Mouse (Mus musculus): ENCODE measurements at regions not wholly inside any gene's neighbourhood (a gene's known extent, or its start where the extent isn't known, plus 50 kb on each side); places are given as distances from the start of the nearest gene placed in this dataset.

DNA sequence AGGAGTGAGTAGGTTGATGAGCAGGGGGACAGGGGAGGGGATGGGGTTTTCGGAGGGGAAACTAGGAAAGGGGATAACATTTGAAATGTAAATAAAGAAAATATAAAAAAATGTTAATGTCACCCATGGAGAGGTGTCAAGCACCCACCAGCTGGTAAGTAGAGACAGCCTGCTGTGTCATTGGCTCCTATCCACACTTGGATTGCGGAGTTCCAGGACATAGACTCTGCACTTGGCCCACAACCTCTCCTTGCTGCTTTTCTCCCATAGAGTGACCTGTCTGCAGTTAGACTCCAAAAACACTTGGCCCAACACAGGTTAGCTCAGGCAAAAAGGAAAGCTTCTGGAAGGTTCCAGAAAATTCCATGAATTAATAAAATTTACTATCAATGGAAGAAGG is 514.4 kb downstream of the 1700129C05Rik start:
- Histone ChIP-seq H3K36me3 (ENCODE audit: control insufficient read depth, insufficient read depth, low read length) (no peaks in the 10 kb centered on the region), H3K4me2 (ENCODE audit: low read length) (no peak overlapping the region), H3K27ac (ENCODE audit: low read length) (no peak overlapping the region), H3K9ac (ENCODE audit: low read depth, low read length) (no peak overlapping the region), H3K27me3 (ENCODE audit: control insufficient read depth, insufficient read depth, low read depth, low read length) (no peaks in the 10 kb centered on the region), H3K4me1 (ENCODE audit: control insufficient read depth, insufficient read depth, low read length) (peaks cover 2% of the 10 kb centered on the region; the same call in 1 of the 2 replicates), H3K4me3 (ENCODE audit: low read depth, low read length) (no peak overlapping the region), H3K9me3 (replicated peaks; ENCODE audit: control insufficient read depth, low read length, poor library complexity, severe bottlenecking) (no peaks in the 10 kb centered on the region)
- ATAC-seq = no peak
- WGBS = 91% methylated on average over 2 of the region's 2 CpGs

DNA sequence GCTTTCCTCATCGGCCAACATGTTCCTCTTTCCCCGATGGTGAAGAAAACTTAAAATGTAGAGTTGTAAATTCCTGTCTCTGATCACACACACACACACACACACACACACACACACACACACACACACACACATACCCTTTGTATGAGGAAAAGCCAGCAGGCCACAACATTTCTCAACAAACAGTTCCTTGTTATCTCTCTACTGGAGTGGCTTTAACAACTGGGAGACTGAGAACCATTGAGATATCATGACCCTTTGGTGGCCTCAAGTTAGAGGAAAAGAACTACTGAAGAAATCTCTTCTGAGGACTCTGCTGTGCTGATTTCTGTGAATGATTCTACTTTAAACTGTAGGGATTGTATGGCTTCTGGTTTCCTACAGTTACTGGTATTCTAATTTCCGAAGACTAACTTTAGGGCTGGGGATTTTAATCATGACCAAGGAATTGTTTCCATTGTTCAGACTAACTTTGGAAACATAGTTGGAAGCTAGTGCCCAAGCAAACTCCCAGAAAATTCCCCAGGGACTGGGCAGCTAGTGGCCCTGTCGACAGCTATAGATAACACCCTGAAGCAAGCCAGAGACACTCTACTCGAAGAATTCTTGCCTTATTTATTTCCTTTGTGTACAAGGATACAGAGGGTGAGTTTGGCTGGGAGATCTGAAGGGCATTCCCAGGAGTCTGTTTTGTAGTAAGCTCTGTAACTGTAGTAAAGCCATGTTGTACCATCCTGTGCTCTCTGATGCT is 516.0 kb downstream of the 1700129C05Rik start:
- Histone ChIP-seq H3K4me1 (ENCODE audit: control insufficient read depth, insufficient read depth, low read length) (peaks cover 2% of the 10 kb centered on the region; the same call in 1 of the 2 replicates), H3K36me3 (ENCODE audit: control insufficient read depth, insufficient read depth, low read length) (no peaks in the 10 kb centered on the region), H3K4me3 (ENCODE audit: low read depth, low read length) (no peak overlapping the region), H3K27me3 (ENCODE audit: control insufficient read depth, insufficient read depth, low read depth, low read length) (no peaks in the 10 kb centered on the region), H3K27ac (ENCODE audit: low read length) (no peak overlapping the region), H3K9me3 (replicated peaks; ENCODE audit: control insufficient read depth, low read length, poor library complexity, severe bottlenecking) (no peaks in the 10 kb centered on the region), H3K4me2 (ENCODE audit: low read length) (no peak overlapping the region), H3K9ac (ENCODE audit: low read depth, low read length) (no peak overlapping the region)
- WGBS = 86% methylated on average over 5 of the region's 5 CpGs
- no peak for ATAC-seq

DNA sequence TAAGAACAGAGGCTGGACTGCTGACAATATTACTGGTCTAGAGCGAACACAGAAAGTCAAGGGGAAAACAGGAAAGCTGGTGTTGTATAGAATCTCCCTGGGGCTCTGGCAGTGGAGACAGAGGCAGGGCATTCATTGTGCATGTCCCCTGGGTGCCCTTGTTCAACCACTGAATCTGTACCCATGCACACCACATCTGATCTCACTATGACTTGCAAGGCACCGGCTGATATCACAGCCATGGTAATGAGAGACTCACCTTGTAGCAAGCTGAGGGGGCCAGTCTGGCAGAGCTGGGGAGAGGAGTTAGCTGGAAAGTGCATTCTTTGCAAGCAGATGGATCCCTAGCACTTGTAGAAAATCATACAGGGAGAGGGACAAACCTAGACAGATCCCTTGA is 522.5 kb downstream of the 1700129C05Rik start:
- H3K9ac ChIP-seq (ENCODE audit: low read depth, low read length) = no peak overlapping the region
- H3K36me3 ChIP-seq (ENCODE audit: control insufficient read depth, insufficient read depth, low read length) = no peaks in the 10 kb centered on the region
- H3K4me1 ChIP-seq (ENCODE audit: control insufficient read depth, insufficient read depth, low read length) = no peaks in the 10 kb centered on the region
- no peaks in the 10 kb centered on the region for H3K27me3 ChIP-seq (ENCODE audit: control insufficient read depth, insufficient read depth, low read depth, low read length)
- H3K4me2 ChIP-seq (ENCODE audit: low read length) = no peak overlapping the region
- no peaks in the 10 kb centered on the region for H3K9me3 ChIP-seq (replicated peaks; ENCODE audit: control insufficient read depth, low read length, poor library complexity, severe bottlenecking)
- WGBS = 92% methylated on average over 2 of the region's 2 CpGs
- no peak overlapping the region for H3K27ac ChIP-seq (ENCODE audit: low read length)
- no peak overlapping the region for H3K4me3 ChIP-seq (ENCODE audit: low read depth, low read length)
- no peak for ATAC-seq

DNA sequence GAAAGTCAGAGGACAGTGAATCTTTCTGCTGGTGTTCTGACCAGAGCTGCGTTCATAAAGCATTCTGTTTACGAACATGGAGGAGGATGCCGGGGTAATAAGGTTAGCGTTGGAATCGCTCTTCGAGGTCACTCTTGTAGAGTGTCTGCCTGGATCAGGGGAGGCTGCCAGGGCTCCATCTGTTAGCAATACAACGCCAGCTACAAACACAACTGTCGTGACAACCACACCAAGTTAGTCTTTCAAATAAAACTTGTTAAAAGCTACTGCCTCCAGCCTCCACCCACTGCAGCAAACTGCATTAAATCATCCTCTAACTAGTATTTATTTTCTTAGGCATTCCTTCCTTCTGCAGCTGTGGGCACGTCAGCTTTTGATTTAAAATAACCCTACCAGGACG is 525.0 kb downstream of the 1700129C05Rik start:
- H3K4me1 ChIP-seq (ENCODE audit: control insufficient read depth, insufficient read depth, low read length) = no peaks in the 10 kb centered on the region
- H3K9ac ChIP-seq (ENCODE audit: low read depth, low read length) = no peak overlapping the region
- WGBS = 89% methylated on average over 10 of the region's 10 CpGs
- no peak overlapping the region for H3K4me3 ChIP-seq (ENCODE audit: low read depth, low read length)
- H3K27me3 ChIP-seq (ENCODE audit: control insufficient read depth, insufficient read depth, low read depth, low read length) = no peaks in the 10 kb centered on the region
- no peak overlapping the region for H3K27ac ChIP-seq (ENCODE audit: low read length)
- no peaks in the 10 kb centered on the region for H3K9me3 ChIP-seq (replicated peaks; ENCODE audit: control insufficient read depth, low read length, poor library complexity, severe bottlenecking)
- H3K36me3 ChIP-seq (ENCODE audit: control insufficient read depth, insufficient read depth, low read length) = no peaks in the 10 kb centered on the region
- H3K4me2 ChIP-seq (ENCODE audit: low read length) = no peak overlapping the region
- ATAC-seq = no peak

DNA sequence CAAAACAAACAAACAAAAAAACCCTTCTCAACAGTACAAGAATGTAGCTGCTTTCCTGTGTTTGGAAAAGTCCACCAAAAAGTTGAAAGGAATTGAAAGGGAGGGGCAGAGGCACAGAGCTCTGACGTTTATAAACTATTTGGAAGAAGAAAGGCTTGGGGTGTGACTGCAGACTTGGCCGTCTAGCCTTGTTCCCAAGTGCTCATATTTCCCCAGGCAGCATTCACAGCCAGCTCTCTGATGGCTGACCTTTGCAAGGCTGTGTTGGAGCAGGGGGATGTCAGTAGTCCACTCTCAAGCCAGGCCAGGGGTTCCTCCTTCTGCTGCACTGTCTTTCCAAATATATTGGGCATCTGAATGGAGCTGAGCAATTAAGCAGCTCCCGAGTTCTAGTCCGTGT is 534.5 kb downstream of the 1700129C05Rik start:
- H3K4me3 ChIP-seq (ENCODE audit: low read depth, low read length) = no peak overlapping the region
- no peak for ATAC-seq
- no peaks in the 10 kb centered on the region for H3K4me1 ChIP-seq (ENCODE audit: control insufficient read depth, insufficient read depth, low read length)
- H3K27me3 ChIP-seq (ENCODE audit: control insufficient read depth, insufficient read depth, low read depth, low read length) = no peaks in the 10 kb centered on the region
- H3K36me3 ChIP-seq (ENCODE audit: control insufficient read depth, insufficient read depth, low read length) = no peaks in the 10 kb centered on the region
- no peak overlapping the region for H3K9ac ChIP-seq (ENCODE audit: low read depth, low read length)
- H3K9me3 ChIP-seq (replicated peaks; ENCODE audit: control insufficient read depth, low read length, poor library complexity, severe bottlenecking) = no peaks in the 10 kb centered on the region
- H3K27ac ChIP-seq (ENCODE audit: low read length) = no peak overlapping the region
- H3K4me2 ChIP-seq (ENCODE audit: low read length) = no peak overlapping the region
- WGBS = 71% methylated on average over 4 of the region's 4 CpGs

DNA sequence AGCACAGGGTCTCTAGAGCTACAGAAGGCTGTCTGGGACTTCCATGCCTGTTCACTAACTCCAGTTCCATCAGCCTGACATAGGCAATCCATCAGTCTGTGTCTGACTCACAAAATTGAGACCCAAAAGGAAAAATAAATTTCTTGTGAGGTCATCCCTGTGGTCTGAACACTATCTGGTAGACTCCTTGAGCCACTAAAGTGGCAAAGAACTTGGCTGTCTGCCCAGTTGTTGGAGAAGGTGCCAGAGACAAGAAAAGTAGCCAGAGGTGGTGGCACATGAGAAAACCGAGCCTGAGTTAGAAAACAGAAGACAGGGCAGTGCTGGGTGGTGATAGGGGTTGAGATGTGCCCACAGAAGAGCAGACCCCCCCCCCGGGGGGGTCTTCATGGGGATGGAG is 535.0 kb downstream of the 1700129C05Rik start:
- Histone ChIP-seq H3K4me3 (ENCODE audit: low read depth, low read length) (no peak overlapping the region), H3K9ac (ENCODE audit: low read depth, low read length) (no peak overlapping the region), H3K4me1 (ENCODE audit: control insufficient read depth, insufficient read depth, low read length) (no peaks in the 10 kb centered on the region), H3K9me3 (replicated peaks; ENCODE audit: control insufficient read depth, low read length, poor library complexity, severe bottlenecking) (no peaks in the 10 kb centered on the region), H3K36me3 (ENCODE audit: control insufficient read depth, insufficient read depth, low read length) (no peaks in the 10 kb centered on the region), H3K27ac (ENCODE audit: low read length) (no peak overlapping the region), H3K27me3 (ENCODE audit: control insufficient read depth, insufficient read depth, low read depth, low read length) (no peaks in the 10 kb centered on the region), H3K4me2 (ENCODE audit: low read length) (no peak overlapping the region)
- WGBS = 70% methylated on average over 2 of the region's 2 CpGs
- no peak for ATAC-seq

DNA sequence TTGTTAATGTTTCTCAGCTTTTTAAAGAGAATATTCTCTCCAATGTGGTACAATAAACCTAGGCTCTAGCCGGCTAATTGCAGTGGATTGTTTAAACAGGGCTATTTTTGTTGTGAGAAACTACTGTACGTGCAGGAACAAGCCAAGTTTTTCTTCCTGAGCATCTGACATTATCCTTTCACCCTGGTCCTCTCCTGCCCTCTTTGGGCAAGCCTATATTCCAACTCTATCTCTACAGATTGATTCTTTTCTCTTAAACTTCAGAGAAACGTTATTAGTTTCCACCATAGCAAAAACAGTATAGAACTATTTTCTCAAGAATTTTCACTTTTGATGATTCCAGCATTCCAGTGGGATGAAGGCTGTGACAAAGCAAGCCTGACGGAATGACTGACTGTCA is 535.2 kb downstream of the Fgf9 start:
- H3K4me3 ChIP-seq (ENCODE audit: low read depth, low read length) = no peak overlapping the region
- H3K4me1 ChIP-seq (ENCODE audit: control insufficient read depth, insufficient read depth, low read length) = no peaks in the 10 kb centered on the region
- no peaks in the 10 kb centered on the region for H3K36me3 ChIP-seq (ENCODE audit: control insufficient read depth, insufficient read depth, low read length)
- no peaks in the 10 kb centered on the region for H3K27me3 ChIP-seq (ENCODE audit: control insufficient read depth, insufficient read depth, low read depth, low read length)
- H3K9ac ChIP-seq (ENCODE audit: low read depth, low read length) = no peak overlapping the region
- ATAC-seq = no peak
- 68% methylated on average over 4 of the region's 4 CpGs for WGBS
- no peak overlapping the region for H3K4me2 ChIP-seq (ENCODE audit: low read length)
- no peaks in the 10 kb centered on the region for H3K9me3 ChIP-seq (replicated peaks; ENCODE audit: control insufficient read depth, low read length, poor library complexity, severe bottlenecking)
- no peak overlapping the region for H3K27ac ChIP-seq (ENCODE audit: low read length)

DNA sequence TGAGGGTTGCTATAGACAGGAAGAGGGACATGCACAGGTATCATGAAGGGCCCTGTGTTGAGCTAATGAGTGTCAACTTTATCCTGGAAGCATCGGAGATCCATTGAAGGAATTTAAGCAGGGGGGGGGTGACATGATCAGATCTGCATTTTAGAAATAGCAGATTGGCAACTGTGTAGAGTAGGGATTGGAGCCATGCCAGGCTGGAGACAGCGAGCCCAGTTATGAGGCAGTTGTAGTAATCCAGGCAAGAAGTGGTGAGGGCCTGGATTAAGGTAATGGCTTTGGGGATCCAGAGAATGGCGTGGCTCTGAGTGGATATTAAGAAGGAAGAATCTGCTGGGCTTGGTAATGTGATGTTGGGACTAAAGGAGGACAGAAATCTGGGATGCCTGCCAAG is 528.5 kb downstream of the Fgf9 start:
- H3K9me3 ChIP-seq (replicated peaks; ENCODE audit: control insufficient read depth, low read length, poor library complexity, severe bottlenecking) = no peaks in the 10 kb centered on the region
- H3K27me3 ChIP-seq (ENCODE audit: control insufficient read depth, insufficient read depth, low read depth, low read length) = no peaks in the 10 kb centered on the region
- no peaks in the 10 kb centered on the region for H3K4me1 ChIP-seq (ENCODE audit: control insufficient read depth, insufficient read depth, low read length)
- no peak overlapping the region for H3K9ac ChIP-seq (ENCODE audit: low read depth, low read length)
- H3K36me3 ChIP-seq (ENCODE audit: control insufficient read depth, insufficient read depth, low read length) = no peaks in the 10 kb centered on the region
- H3K4me3 ChIP-seq (ENCODE audit: low read depth, low read length) = no peak overlapping the region
- ATAC-seq = no peak
- 68% methylated on average over 3 of the region's 3 CpGs for WGBS
- no peak overlapping the region for H3K27ac ChIP-seq (ENCODE audit: low read length)
- no peak overlapping the region for H3K4me2 ChIP-seq (ENCODE audit: low read length)

DNA sequence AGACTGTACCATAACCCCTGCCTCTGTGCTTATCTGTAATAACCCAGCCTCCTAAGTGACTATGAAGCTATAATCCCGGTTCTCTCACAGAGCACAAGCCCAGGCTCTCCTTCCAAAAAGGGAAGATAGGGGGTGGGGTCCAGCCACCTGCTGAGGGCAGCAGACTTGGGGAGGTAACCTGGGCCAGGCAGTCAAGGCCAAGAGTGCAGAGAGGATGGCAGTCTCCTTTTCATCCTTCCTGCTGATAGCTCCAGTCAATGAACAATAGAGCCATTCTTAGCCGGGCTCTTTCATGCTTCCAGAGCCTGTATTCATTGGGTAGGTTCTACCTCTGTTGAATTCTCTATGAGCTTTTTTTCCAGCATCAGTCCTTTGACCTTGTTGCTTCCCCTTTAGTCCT is 527.5 kb downstream of the Fgf9 start:
- H3K27me3 ChIP-seq (ENCODE audit: control insufficient read depth, insufficient read depth, low read depth, low read length) = no peaks in the 10 kb centered on the region
- no peaks in the 10 kb centered on the region for H3K9me3 ChIP-seq (replicated peaks; ENCODE audit: control insufficient read depth, low read length, poor library complexity, severe bottlenecking)
- no peaks in the 10 kb centered on the region for H3K36me3 ChIP-seq (ENCODE audit: control insufficient read depth, insufficient read depth, low read length)
- no peak overlapping the region for H3K9ac ChIP-seq (ENCODE audit: low read depth, low read length)
- no peak for ATAC-seq
- H3K4me3 ChIP-seq (ENCODE audit: low read depth, low read length) = no peak overlapping the region
- H3K4me1 ChIP-seq (ENCODE audit: control insufficient read depth, insufficient read depth, low read length) = no peaks in the 10 kb centered on the region
- H3K4me2 ChIP-seq (ENCODE audit: low read length) = no peak overlapping the region
- no peak overlapping the region for H3K27ac ChIP-seq (ENCODE audit: low read length)
- WGBS = 30% methylated on average over 2 of the region's 2 CpGs
